Mouse (Mus musculus): ENCODE measurements around the gene Cubn.

Cubn gene

GRCm38 (mm10) chr2:13233254-13233835 is 258.3 kb downstream of the Cubn start:
- DNase-seq: no peak

GRCm38 (mm10) chr2:13232305-13232704 is 259.3 kb downstream of the Cubn start:
- no peak for DNase-seq

- DNase-seq: no peak
These were observed 261.9 kb downstream of the Cubn start for GRCm38 (mm10) chr2:13229686-13230085.
